Mouse (Mus musculus): Measurements from ENCODE around the gene Slit2.
"Not testable (repeated sequence)": the region's sequence is repeated elsewhere in the genome, so short reads cannot be mapped to it uniquely, and the experiment has no call there.

Slit2 gene

GRCm38 (mm10) chr5:48225500-48225899 is 242.6 kb downstream of the Slit2 start:
- in situ Hi-C loops (cut with MboI): no loop called here

GRCm38 (mm10) chr5:48230430-48231080 is 247.6 kb downstream of the Slit2 start:
- in situ Hi-C loops (cut with MboI): no loop called here

- in situ Hi-C loops (cut with MboI): no loop called here
These were observed 251.8 kb downstream of the Slit2 start for GRCm38 (mm10) chr5:48234728-48235127.

- in situ Hi-C loops (cut with MboI): no loop called here
These were observed 252.3 kb downstream of the Slit2 start for GRCm38 (mm10) chr5:48235270-48235669.

GRCm38 (mm10) chr5:48240751-48241150 is 257.8 kb downstream of the Slit2 start:
- in situ Hi-C loops (cut with MboI): not testable (repeated sequence)

GRCm38 (mm10) chr5:48248327-48248726 is 265.4 kb downstream of the Slit2 start:
- in situ Hi-C loops (cut with MboI): no loop called here

GRCm38 (mm10) chr5:48277561-48277960 is 294.6 kb downstream of the Slit2 start:
- in situ Hi-C loops (cut with MboI): no loop called here

GRCm38 (mm10) chr5:48301186-48301585 is 318.2 kb downstream of the Slit2 start:
- in situ Hi-C loops (cut with MboI): no loop called here

GRCm38 (mm10) chr5:48315057-48315602 is 332.2 kb downstream of the Slit2 start:
- in situ Hi-C loops (cut with MboI): no loop called here

- in situ Hi-C loops (cut with MboI): no loop called here
These were observed 337.7 kb downstream of the Slit2 start for GRCm38 (mm10) chr5:48320597-48320996.

- in situ Hi-C loops (cut with MboI): no loop called here
These were observed 343.3 kb downstream of the Slit2 start for GRCm38 (mm10) chr5:48326221-48326620.

- in situ Hi-C loops (cut with MboI): no loop called here
These were observed 344.7 kb downstream of the Slit2 start, which contains the start of gene 5730480H06Rik for GRCm38 (mm10) chr5:48327652-48328051. TSS of gene 5730480H06Rik (plus strand) at chr5:48327952.

- in situ Hi-C loops (cut with MboI): no loop called here
These were observed 346.8 kb downstream of the Slit2 start for GRCm38 (mm10) chr5:48329751-48330150.

- in situ Hi-C loops (cut with MboI): no loop called here
These were observed 347.9 kb downstream of the Slit2 start for GRCm38 (mm10) chr5:48330817-48331216.

GRCm38 (mm10) chr5:48331441-48331840 is 348.5 kb downstream of the Slit2 start:
- in situ Hi-C loops (cut with MboI): no loop called here

- in situ Hi-C loops (cut with MboI): no loop called here
These were observed 350.5 kb downstream of the Slit2 start for GRCm38 (mm10) chr5:48333407-48333806.

GRCm38 (mm10) chr5:48333884-48334513 is 351.1 kb downstream of the Slit2 start:
- in situ Hi-C loops (cut with MboI): no loop called here

GRCm38 (mm10) chr5:48340808-48341433 is 358.0 kb downstream of the Slit2 start:
- in situ Hi-C loops (cut with MboI): no loop called here

GRCm38 (mm10) chr5:48345095-48345982 is 362.4 kb downstream of the Slit2 start:
- in situ Hi-C loops (cut with MboI): no loop called here

GRCm38 (mm10) chr5:48345983-48346648 is 363.2 kb downstream of the Slit2 start:
- in situ Hi-C loops (cut with MboI): no loop called here

- in situ Hi-C loops (cut with MboI): no loop called here
These were observed 366.4 kb downstream of the Slit2 start for GRCm38 (mm10) chr5:48349309-48349708.

Measured in mature B cell (primary cell).